Mouse (Mus musculus): Measurements from ENCODE around the gene Bcl6b.

DNA sequence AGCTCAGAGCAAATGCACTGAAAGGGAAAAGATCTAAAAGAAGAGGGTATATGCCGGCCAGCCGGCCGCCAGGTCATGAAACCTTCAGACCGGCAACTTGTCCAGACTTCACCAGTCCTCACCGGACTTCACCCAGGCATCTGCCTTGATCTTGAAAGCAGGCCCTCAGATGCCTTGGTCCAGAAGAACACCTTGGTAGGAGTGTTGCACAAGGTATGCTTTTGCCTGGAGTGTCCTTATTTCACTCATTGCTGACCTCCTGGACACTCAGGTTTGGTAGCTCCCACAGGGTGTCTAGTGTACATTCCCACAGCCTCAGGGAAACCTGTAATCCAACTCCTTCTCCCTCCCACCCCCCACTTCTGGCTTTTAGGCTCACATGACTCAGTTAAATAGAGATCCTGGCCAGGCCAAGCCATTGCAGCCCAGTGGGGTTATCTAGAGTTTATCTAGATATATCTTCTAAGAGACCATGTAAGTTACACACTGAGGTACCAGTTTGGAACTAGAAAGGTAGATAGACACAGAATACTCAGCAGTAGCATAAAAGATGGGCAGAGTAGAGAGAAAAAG, 29.5 kb downstream of the Bcl6b start:
- TF ChIP-seq CTCF (IDR thresholded peaks at IDR 0.05; ENCODE audit: control insufficient read depth, insufficient read depth, insufficient replicate concordance, low read depth, low read length) (no peak), POLR2A (IDR thresholded peaks at IDR 0.05; ENCODE audit: control insufficient read depth, low read depth, low read length) (no peak)

All from testis, adult 2 months (tissue).